Mouse (Mus musculus) embryonic fibroblast, embryonic 13.5 days (primary cell): ENCODE data around the gene Gmfg.
A peak's percentile ranks its signal among the peaks of the same experiment; 100 is the strongest.

ENCODE experiments used
- CTCF ChIP-seq: IDR thresholded peaks from 2 replicates; pipeline ENCODE4 v1.5.1; 2011; ENCODE audit warnings: mild to moderate bottlenecking, control low read depth, low read length, moderate library complexity, borderline replicate concordance; ENCODE audit not compliant: insufficient read depth
- POLR2A ChIP-seq: IDR thresholded peaks from 2 replicates; pipeline ENCODE4 v1.6.1; 2011; ENCODE audit warnings: low read depth, mild to moderate bottlenecking, control low read depth, low read length, moderate library complexity

GRCm38 (mm10) chr7:28436932-28437570 is at the start of gene Gmfg:
- TF ChIP-seq CTCF: peak; percentile 70; the same call in 1 of the 2 replicates
- TF ChIP-seq POLR2A: 0 out of 2 replicates have a peak, but pooled peaks have one; percentile 1
